Mouse (Mus musculus): ENCODE results near the gene Hes6. TPM values are rescaled to one million over a fixed set of nuclear protein-coding genes. Genes with fewer than 3 reads are reported as not detected.

Gene Hes6
- 9.2 and 9.9 TPM in 2 replicates for polyA plus RNA-seq (2011; ENCODE audit: insufficient read length, low read depth, missing spikeins)

DNA sequence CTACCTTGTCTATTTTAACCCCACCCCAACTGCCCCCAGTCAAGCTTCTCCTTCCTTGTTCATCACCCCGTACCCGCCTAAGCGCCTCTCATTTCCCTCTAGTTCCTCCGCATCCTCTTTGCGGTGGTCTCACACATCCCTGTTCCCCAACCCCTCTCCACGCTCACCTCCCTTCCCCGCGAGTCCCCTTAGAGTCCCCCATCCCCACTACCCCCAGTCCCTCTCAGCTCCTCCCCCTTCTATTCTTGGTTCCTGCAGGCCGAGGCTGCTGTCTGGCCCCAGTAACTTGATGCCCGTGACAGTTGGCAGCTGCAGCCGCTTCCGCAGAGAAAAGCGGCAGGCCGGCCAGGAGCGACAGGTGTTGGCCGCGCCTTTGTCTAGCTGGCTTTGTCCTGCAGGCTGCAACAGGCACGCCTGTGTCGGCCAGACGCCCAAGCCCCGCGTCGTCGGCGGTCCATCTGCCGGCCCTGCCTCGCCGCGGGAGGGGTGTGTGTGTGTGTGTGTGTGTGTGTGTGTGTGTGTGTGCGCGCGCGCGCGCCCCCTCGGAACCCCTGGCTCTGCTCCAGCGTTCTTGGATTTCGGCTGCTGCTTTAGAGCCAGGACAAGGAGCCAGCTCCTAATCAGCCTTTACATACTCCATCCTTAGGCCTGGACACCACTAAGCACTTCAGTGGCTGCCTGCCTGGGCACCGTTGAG is at the start of gene Hes6:
Gene Hes6 (minus strand): TSS at position 141 of the 697 bp plus-strand sequence.
- no peak for TF ChIP-seq CTCF (IDR thresholded peaks at IDR 0.05; ENCODE audit: borderline replicate concordance, insufficient read depth, low read length)
- no peak for TF ChIP-seq POLR2A (IDR thresholded peaks at IDR 0.05; ENCODE audit: low read depth, low read length)
- Histone ChIP-seq H3K4me1 (ENCODE audit: control insufficient read depth, insufficient read depth, low read length) (0 out of 2 replicates have a peak, but pooled peaks cover 2% of the 10 kb centered on the region), H3K4me3 (ENCODE audit: insufficient read depth, low read length) (peak within 1 kb of the TSS; percentile 70), H3K27ac (ENCODE audit: insufficient read depth, low read length) (no peak within 1 kb of the TSS)

- H3K4me3 ChIP-seq (ENCODE audit: insufficient read depth, low read length), result no peak overlapping the region
- no peak for TF ChIP-seq CTCF (IDR thresholded peaks at IDR 0.05; ENCODE audit: borderline replicate concordance, insufficient read depth, low read length)
- TF ChIP-seq POLR2A (IDR thresholded peaks at IDR 0.05; ENCODE audit: low read depth, low read length), result no peak
- H3K27ac ChIP-seq (ENCODE audit: insufficient read depth, low read length), result no peak overlapping the region
- 0 out of 2 replicates have a peak, but pooled peaks cover 5% of the 10 kb centered on the region for H3K4me1 ChIP-seq (ENCODE audit: control insufficient read depth, insufficient read depth, low read length)
Measured at GRCm38 (mm10) chr1:91463336-91463995, 49.6 kb upstream of the Hes6 start.

GRCm38 (mm10) chr1:91460564-91460963 is 46.7 kb upstream of the Hes6 start:
- peaks cover 10% of the 10 kb centered on the region for H3K4me1 ChIP-seq (ENCODE audit: control insufficient read depth, insufficient read depth, low read length)
- H3K27ac ChIP-seq (ENCODE audit: insufficient read depth, low read length), result no peak overlapping the region
- H3K4me3 ChIP-seq (ENCODE audit: insufficient read depth, low read length), result no peak overlapping the region
- TF ChIP-seq POLR2A (IDR thresholded peaks at IDR 0.05; ENCODE audit: low read depth, low read length) (no peak), CTCF (IDR thresholded peaks at IDR 0.05; ENCODE audit: borderline replicate concordance, insufficient read depth, low read length) (no peak)

- Histone ChIP-seq H3K27ac (ENCODE audit: insufficient read depth, low read length) (no peak overlapping the region), H3K4me3 (ENCODE audit: insufficient read depth, low read length) (no peak overlapping the region), H3K4me1 (ENCODE audit: control insufficient read depth, insufficient read depth, low read length) (peaks cover 10% of the 10 kb centered on the region)
- TF ChIP-seq CTCF (IDR thresholded peaks at IDR 0.05; ENCODE audit: borderline replicate concordance, insufficient read depth, low read length) (no peak), POLR2A (IDR thresholded peaks at IDR 0.05; ENCODE audit: low read depth, low read length) (no peak)
Measured at GRCm38 (mm10) chr1:91460069-91460468, 46.2 kb upstream of the Hes6 start.

DNA sequence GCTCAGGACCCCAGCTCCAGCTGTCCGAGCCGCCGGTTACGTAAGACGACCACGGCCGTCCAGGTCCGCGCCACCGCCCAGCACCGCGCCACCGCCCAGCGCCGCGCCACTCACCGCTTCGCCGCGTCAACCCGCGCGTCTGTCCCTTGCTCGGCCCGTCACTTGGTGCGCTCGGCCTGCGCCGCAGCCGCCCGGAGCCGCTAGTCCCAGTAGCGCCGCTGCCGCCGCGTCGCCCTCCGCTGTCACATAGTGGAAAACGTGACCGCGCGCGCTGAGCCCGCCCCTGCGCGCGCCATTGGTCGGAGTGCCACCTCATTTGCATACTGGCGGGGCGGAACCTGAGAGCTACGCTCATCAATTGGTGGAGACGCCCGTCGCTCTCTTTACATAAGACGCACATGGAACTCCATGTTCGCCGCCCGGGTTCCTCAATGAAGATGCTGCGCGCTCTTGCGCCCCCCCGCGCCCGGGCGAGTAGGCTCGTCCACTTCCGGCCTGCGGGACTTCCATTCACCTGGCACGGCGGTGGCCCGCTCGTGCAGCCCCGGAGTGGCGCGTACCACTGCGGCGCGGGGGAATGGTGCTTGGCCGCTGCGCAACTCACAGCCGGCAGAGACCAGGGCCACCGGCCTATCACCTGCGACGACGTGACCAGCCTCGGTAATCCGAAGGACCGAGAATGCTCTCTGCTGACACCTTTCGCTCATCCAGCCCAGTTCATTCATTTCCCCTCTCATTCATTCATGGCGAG is 45.4 kb upstream of the Hes6 start, which contains the start of gene Per2:
Gene Per2 (minus strand): TSS at position 266 of the 751 bp plus-strand sequence.
- peak within 1 kb of the TSS; percentile 41 for H3K4me3 ChIP-seq (ENCODE audit: insufficient read depth, low read length)
- peaks cover 10% of the 10 kb centered on the region for H3K4me1 ChIP-seq (ENCODE audit: control insufficient read depth, insufficient read depth, low read length)
- TF ChIP-seq CTCF (IDR thresholded peaks at IDR 0.05; ENCODE audit: borderline replicate concordance, insufficient read depth, low read length) (0 out of 2 replicates have a peak, but pooled peaks have one; percentile 23), POLR2A (IDR thresholded peaks at IDR 0.05; ENCODE audit: low read depth, low read length) (no peak; the same call in 1 of the 2 replicates)
- H3K27ac ChIP-seq (ENCODE audit: insufficient read depth, low read length), result no peak within 1 kb of the TSS

DNA sequence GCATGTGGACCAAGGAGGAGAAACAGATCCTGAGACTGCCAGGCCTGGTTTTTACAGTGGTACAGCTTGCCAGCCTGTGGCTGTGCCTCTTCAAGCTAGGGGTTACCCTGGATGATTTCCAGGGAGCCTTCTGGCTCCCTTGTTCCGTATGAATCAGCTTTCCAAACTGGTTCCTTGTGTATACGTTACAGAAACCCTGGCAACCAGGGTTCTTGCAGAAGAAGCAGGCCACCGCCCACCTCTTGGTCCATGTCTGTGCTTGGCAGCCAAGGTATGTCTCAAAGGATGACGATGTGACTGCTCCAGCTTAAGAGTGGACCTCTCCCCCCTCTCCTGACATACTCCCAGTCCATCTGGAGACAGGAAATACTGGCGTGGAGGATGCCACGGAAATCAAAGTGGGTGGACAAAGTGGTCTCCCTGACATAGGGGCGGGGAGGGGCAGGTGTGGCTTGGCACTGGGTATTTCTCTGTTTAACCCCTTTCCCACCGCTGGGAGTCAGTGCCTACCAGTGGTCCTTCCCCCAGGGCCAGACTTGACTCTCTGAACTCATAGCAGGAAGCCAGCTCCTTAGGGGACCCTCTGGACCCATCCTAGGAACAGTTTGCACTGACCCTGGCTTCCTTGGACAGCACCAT is 44.5 kb upstream of the Hes6 start:
- Histone ChIP-seq H3K27ac (ENCODE audit: insufficient read depth, low read length) (peak overlapping the region; percentile 57), H3K4me1 (ENCODE audit: control insufficient read depth, insufficient read depth, low read length) (peaks cover 10% of the 10 kb centered on the region), H3K4me3 (ENCODE audit: insufficient read depth, low read length) (peak overlapping the region; percentile 41)
- TF ChIP-seq POLR2A (IDR thresholded peaks at IDR 0.05; ENCODE audit: low read depth, low read length) (no peak), CTCF (IDR thresholded peaks at IDR 0.05; ENCODE audit: borderline replicate concordance, insufficient read depth, low read length) (no peak)

GRCm38 (mm10) chr1:91457698-91458097 is 43.9 kb upstream of the Hes6 start:
- Histone ChIP-seq H3K4me3 (ENCODE audit: insufficient read depth, low read length) (no peak overlapping the region), H3K4me1 (ENCODE audit: control insufficient read depth, insufficient read depth, low read length) (peaks cover 10% of the 10 kb centered on the region), H3K27ac (ENCODE audit: insufficient read depth, low read length) (peak overlapping the region; percentile 57)
- TF ChIP-seq POLR2A (IDR thresholded peaks at IDR 0.05; ENCODE audit: low read depth, low read length), result no peak

GRCm38 (mm10) chr1:91457116-91457515 is 43.3 kb upstream of the Hes6 start:
- TF ChIP-seq CTCF (IDR thresholded peaks at IDR 0.05; ENCODE audit: borderline replicate concordance, insufficient read depth, low read length) (no peak), POLR2A (IDR thresholded peaks at IDR 0.05; ENCODE audit: low read depth, low read length) (no peak)
- H3K27ac ChIP-seq (ENCODE audit: insufficient read depth, low read length), result no peak overlapping the region

DNA sequence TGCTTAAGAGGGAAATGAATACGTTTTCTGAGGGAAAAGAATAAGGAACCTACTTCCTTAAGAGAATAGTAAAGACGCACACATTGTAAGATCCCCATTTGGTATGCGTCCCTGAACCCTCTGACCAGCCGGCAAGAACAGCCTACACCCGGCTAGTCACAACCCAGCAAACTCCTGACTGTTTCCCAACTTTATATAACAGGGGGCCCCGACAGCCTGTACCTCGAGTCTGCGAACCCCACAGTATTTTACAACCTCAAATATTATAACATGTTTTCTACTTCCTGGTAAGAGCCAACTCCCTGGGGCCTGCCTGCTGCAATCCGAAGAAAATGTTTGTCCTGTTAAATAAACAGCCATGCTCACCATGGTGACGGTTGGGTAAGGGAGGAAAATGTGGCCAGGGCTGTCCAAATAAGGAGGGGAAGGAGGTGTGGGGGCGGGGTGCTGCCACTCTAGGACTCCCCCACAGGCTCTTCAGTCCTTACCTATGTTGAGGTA is 42.5 kb upstream of the Hes6 start:
- Histone ChIP-seq H3K4me3 (ENCODE audit: insufficient read depth, low read length) (no peak overlapping the region), H3K4me1 (ENCODE audit: control insufficient read depth, insufficient read depth, low read length) (peaks cover 10% of the 10 kb centered on the region), H3K27ac (ENCODE audit: insufficient read depth, low read length) (peak overlapping the region; percentile 64)
- TF ChIP-seq CTCF (IDR thresholded peaks at IDR 0.05; ENCODE audit: borderline replicate concordance, insufficient read depth, low read length) (no peak), POLR2A (IDR thresholded peaks at IDR 0.05; ENCODE audit: low read depth, low read length) (no peak)

More at GRCm38 (mm10) chr1:91457116-91457515, 43.3 kb upstream of the Hes6 start:
- Histone ChIP-seq H3K4me3 (ENCODE audit: insufficient read depth, low read length) (no peak overlapping the region), H3K4me1 (ENCODE audit: control insufficient read depth, insufficient read depth, low read length) (peaks cover 10% of the 10 kb centered on the region)

Measured in embryonic fibroblast, embryonic 13.5 days (primary cell).